Mouse (Mus musculus): ENCODE measurements around the gene Ddx19b. TPM values are rescaled to one million over a fixed set of nuclear protein-coding genes. Genes with fewer than 3 reads are reported as not detected.
"Not testable (repeated sequence)": the region's sequence is repeated elsewhere in the genome, so short reads cannot be mapped to it uniquely, and the experiment has no call there.

Gene Ddx19b
- polyA plus RNA-seq, 1 experiment from 2014 or later: 5.5 TPM

DNA sequence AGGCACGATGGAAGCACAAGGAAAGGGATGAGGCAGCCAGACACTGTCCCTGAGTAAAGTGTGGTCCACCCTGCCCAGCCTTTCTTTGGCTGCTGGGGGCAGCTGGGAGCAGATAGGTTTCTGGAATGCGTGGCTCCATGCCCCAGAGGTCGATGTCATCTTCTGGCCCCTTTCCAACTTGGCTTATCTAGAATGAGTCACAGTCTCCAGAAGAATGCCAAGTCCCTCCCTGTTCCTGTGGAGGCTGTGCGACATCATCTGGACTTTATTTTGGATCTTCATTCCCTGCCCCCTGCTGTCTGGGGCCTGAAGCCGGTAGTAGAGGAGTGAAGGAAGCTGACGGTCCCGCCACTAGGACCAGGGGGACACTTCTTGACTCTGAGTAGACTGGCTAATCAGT, 66.0 kb downstream of the Ddx19b start:
- 53% methylated on average over 7 of the region's 7 CpGs for WGBS
- Histone ChIP-seq H3K27me3 (replicated peaks; ENCODE audit: control insufficient read depth, insufficient read depth, low read length) (no peaks in the 10 kb centered on the region), H3K9me3 (ENCODE audit: control insufficient read depth, low read length) (no peaks in the 10 kb centered on the region), H3K4me3 (ENCODE audit: low read depth, low read length) (no peak overlapping the region), H3K9ac (ENCODE audit: low read depth, low read length) (no peak overlapping the region), H3K4me2 (ENCODE audit: low read depth, low read length) (no peak overlapping the region), H3K4me1 (ENCODE audit: control insufficient read depth, insufficient read depth, low read length) (no peaks in the 10 kb centered on the region), H3K36me3 (ENCODE audit: control insufficient read depth, insufficient read depth, low read length) (peaks cover 53% of the 10 kb centered on the region), H3K27ac (replicated peaks; ENCODE audit: low read depth, low read length) (no peak overlapping the region)
- DNase-seq (ENCODE audit: low spot score) (peak; percentile 83), ATAC-seq (ENCODE audit: low read depth) (no peak)

- no peaks in the 10 kb centered on the region for H3K9me3 ChIP-seq (ENCODE audit: control insufficient read depth, low read length)
- ATAC-seq (ENCODE audit: low read depth) (no peak), DNase-seq (ENCODE audit: low spot score) (no peak)
- no peak overlapping the region for H3K4me2 ChIP-seq (ENCODE audit: low read depth, low read length)
- H3K9ac ChIP-seq (ENCODE audit: low read depth, low read length): no peak overlapping the region
- WGBS: 78% methylated on average over 7 of the region's 7 CpGs
- H3K36me3 ChIP-seq (ENCODE audit: control insufficient read depth, insufficient read depth, low read length): peaks cover 57% of the 10 kb centered on the region
- H3K27ac ChIP-seq (replicated peaks; ENCODE audit: low read depth, low read length): no peak overlapping the region
- H3K27me3 ChIP-seq (replicated peaks; ENCODE audit: control insufficient read depth, insufficient read depth, low read length): no peaks in the 10 kb centered on the region
- H3K4me1 ChIP-seq (ENCODE audit: control insufficient read depth, insufficient read depth, low read length): no peaks in the 10 kb centered on the region
- H3K4me3 ChIP-seq (ENCODE audit: low read depth, low read length): no peak overlapping the region
These were observed 66.9 kb downstream of the Ddx19b start for GRCm38 (mm10) chr8:110964666-110965065.

GRCm38 (mm10) chr8:110963051-110963450, 68.5 kb downstream of the Ddx19b start:
- Histone ChIP-seq H3K9ac (ENCODE audit: low read depth, low read length) (no peak overlapping the region), H3K36me3 (ENCODE audit: control insufficient read depth, insufficient read depth, low read length) (peaks cover 72% of the 10 kb centered on the region), H3K27me3 (replicated peaks; ENCODE audit: control insufficient read depth, insufficient read depth, low read length) (no peaks in the 10 kb centered on the region), H3K4me1 (ENCODE audit: control insufficient read depth, insufficient read depth, low read length) (no peaks in the 10 kb centered on the region), H3K4me3 (ENCODE audit: low read depth, low read length) (no peak overlapping the region), H3K27ac (replicated peaks; ENCODE audit: low read depth, low read length) (no peak overlapping the region), H3K4me2 (ENCODE audit: low read depth, low read length) (no peak overlapping the region), H3K9me3 (ENCODE audit: control insufficient read depth, low read length) (no peaks in the 10 kb centered on the region)
- ATAC-seq (ENCODE audit: low read depth) (no peak), DNase-seq (ENCODE audit: low spot score) (no peak)
- WGBS: 86% methylated on average over 2 of the region's 2 CpGs

GRCm38 (mm10) chr8:110959906-110960305, 71.6 kb downstream of the Ddx19b start:
- no peak overlapping the region for H3K27ac ChIP-seq (replicated peaks; ENCODE audit: low read depth, low read length)
- WGBS: 91% methylated on average over 6 of the region's 6 CpGs
- no peaks in the 10 kb centered on the region for H3K27me3 ChIP-seq (replicated peaks; ENCODE audit: control insufficient read depth, insufficient read depth, low read length)
- no peaks in the 10 kb centered on the region for H3K4me1 ChIP-seq (ENCODE audit: control insufficient read depth, insufficient read depth, low read length)
- H3K9me3 ChIP-seq (ENCODE audit: control insufficient read depth, low read length): no peaks in the 10 kb centered on the region
- ATAC-seq (ENCODE audit: low read depth) (no peak), DNase-seq (ENCODE audit: low spot score) (no peak)
- no peak overlapping the region for H3K4me2 ChIP-seq (ENCODE audit: low read depth, low read length)
- H3K4me3 ChIP-seq (ENCODE audit: low read depth, low read length): no peak overlapping the region
- H3K36me3 ChIP-seq (ENCODE audit: control insufficient read depth, insufficient read depth, low read length): peaks cover 65% of the 10 kb centered on the region
- H3K9ac ChIP-seq (ENCODE audit: low read depth, low read length): no peak overlapping the region

DNA sequence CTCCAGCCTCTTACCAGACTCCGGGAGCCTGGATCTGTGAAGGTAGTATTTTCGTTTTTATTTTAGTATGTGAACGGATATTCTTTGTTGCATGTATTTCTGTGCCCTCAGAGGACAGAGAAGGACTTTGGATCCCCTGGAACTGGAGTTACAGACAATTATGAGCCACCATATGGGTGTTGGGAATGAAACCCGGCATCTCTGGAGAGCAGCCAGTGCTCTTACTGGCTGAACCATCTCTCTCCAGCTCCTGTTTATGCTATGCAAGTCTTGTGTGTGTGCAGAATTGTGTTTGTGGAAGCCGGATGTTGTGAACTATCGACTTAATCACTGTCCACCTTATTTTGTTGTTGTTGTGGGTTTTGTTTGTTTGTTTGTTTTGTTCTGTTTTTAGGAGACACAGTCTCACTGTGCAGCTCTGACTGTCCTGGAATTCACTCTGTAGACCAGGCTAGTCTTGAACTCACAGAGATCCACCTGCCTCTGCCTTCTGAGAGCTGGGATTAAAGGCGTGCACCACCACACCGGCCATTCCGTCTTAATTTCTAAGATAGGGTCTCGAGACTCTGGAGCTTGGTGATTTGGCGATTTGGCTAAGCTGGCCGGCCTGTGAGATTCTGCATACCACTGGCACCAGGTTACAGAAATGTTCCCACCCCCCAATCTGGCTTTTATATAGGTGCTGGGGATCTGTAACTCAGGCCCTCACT, 72.3 kb downstream of the Ddx19b start:
- Histone ChIP-seq H3K9me3 (ENCODE audit: control insufficient read depth, low read length) (no peaks in the 10 kb centered on the region), H3K27ac (replicated peaks; ENCODE audit: low read depth, low read length) (no peak overlapping the region), H3K9ac (ENCODE audit: low read depth, low read length) (no peak overlapping the region), H3K4me2 (ENCODE audit: low read depth, low read length) (no peak overlapping the region), H3K36me3 (ENCODE audit: control insufficient read depth, insufficient read depth, low read length) (peaks cover 62% of the 10 kb centered on the region), H3K4me1 (ENCODE audit: control insufficient read depth, insufficient read depth, low read length) (no peaks in the 10 kb centered on the region), H3K4me3 (ENCODE audit: low read depth, low read length) (no peak overlapping the region), H3K27me3 (replicated peaks; ENCODE audit: control insufficient read depth, insufficient read depth, low read length) (no peaks in the 10 kb centered on the region)
- no peak for DNase-seq (ENCODE audit: low spot score)
- ATAC-seq (ENCODE audit: low read depth): no peak
- 94% methylated on average over 12 of the region's 12 CpGs for WGBS

DNA sequence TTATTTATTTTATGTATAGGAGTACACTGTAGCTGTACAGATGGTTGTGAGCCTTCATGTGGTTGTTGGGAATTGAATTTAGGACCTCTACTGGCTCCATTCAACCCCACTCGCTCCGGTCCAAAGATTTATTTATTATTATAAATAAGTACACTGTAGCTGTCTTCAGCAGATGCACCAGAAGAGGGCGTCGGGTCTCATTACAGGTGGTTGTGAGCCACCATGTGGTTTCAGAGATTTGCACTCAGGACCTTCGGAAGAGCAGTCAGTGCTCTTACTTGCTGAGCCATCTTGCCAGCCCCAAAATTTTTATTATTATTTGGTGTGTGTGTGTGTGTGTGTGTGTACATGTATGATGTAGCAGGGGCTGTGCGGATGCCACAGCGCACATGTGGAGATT, 73.0 kb downstream of the Ddx19b start:
- H3K27me3 ChIP-seq (replicated peaks; ENCODE audit: control insufficient read depth, insufficient read depth, low read length); H3K4me1 ChIP-seq (ENCODE audit: control insufficient read depth, insufficient read depth, low read length); H3K9ac ChIP-seq (ENCODE audit: low read depth, low read length); ATAC-seq (ENCODE audit: low read depth); H3K4me2 ChIP-seq (ENCODE audit: low read depth, low read length); DNase-seq (ENCODE audit: low spot score); H3K9me3 ChIP-seq (ENCODE audit: control insufficient read depth, low read length); H3K4me3 ChIP-seq (ENCODE audit: low read depth, low read length); H3K27ac ChIP-seq (replicated peaks; ENCODE audit: low read depth, low read length): not testable (repeated sequence)
- 92% methylated on average over 7 of the region's 7 CpGs for WGBS
- peaks cover 57% of the 10 kb centered on the region for H3K36me3 ChIP-seq (ENCODE audit: control insufficient read depth, insufficient read depth, low read length)

GRCm38 (mm10) chr8:110958135-110958534, 73.4 kb downstream of the Ddx19b start:
- 95% methylated on average over 5 of the region's 5 CpGs for WGBS
- Histone ChIP-seq H3K27ac (replicated peaks; ENCODE audit: low read depth, low read length) (no peak overlapping the region), H3K4me2 (ENCODE audit: low read depth, low read length) (no peak overlapping the region), H3K27me3 (replicated peaks; ENCODE audit: control insufficient read depth, insufficient read depth, low read length) (no peaks in the 10 kb centered on the region), H3K36me3 (ENCODE audit: control insufficient read depth, insufficient read depth, low read length) (peaks cover 55% of the 10 kb centered on the region), H3K9me3 (ENCODE audit: control insufficient read depth, low read length) (no peaks in the 10 kb centered on the region), H3K4me3 (ENCODE audit: low read depth, low read length) (no peak overlapping the region), H3K4me1 (ENCODE audit: control insufficient read depth, insufficient read depth, low read length) (no peaks in the 10 kb centered on the region), H3K9ac (ENCODE audit: low read depth, low read length) (no peak overlapping the region)
- DNase-seq (ENCODE audit: low spot score): no peak
- no peak for ATAC-seq (ENCODE audit: low read depth)

GRCm38 (mm10) chr8:110957471-110957870, 74.1 kb downstream of the Ddx19b start:
- Histone ChIP-seq H3K4me1 (ENCODE audit: control insufficient read depth, insufficient read depth, low read length) (no peaks in the 10 kb centered on the region), H3K9me3 (ENCODE audit: control insufficient read depth, low read length) (no peaks in the 10 kb centered on the region), H3K36me3 (ENCODE audit: control insufficient read depth, insufficient read depth, low read length) (peaks cover 51% of the 10 kb centered on the region), H3K4me2 (ENCODE audit: low read depth, low read length) (no peak overlapping the region), H3K27me3 (replicated peaks; ENCODE audit: control insufficient read depth, insufficient read depth, low read length) (no peaks in the 10 kb centered on the region), H3K9ac (ENCODE audit: low read depth, low read length) (no peak overlapping the region), H3K27ac (replicated peaks; ENCODE audit: low read depth, low read length) (no peak overlapping the region), H3K4me3 (ENCODE audit: low read depth, low read length) (no peak overlapping the region)
- no peak for DNase-seq (ENCODE audit: low spot score)
- ATAC-seq (ENCODE audit: low read depth): no peak
- WGBS: 92% methylated on average over 19 of the region's 19 CpGs

Measured in embryonic facial prominence, embryonic 14.5 days (tissue).